Mouse (Mus musculus): ENCODE data around the gene Dnajc7. TPM values are rescaled to one million over a fixed set of nuclear protein-coding genes. Genes with fewer than 3 reads are reported as not detected.
A peak's percentile ranks its signal among the peaks of the same experiment; 100 is the strongest.
"Not testable (repeated sequence)": the region's sequence is repeated elsewhere in the genome, so short reads cannot be mapped to it uniquely, and the experiment has no call there.

Dnajc7 gene
- polyA plus RNA-seq, 1 experiment, result 89.7 TPM

GRCm38 (mm10) chr11:100545746-100546085 is 74.3 kb downstream of the Dnajc7 start:
- Histone ChIP-seq H3K4me3 (ENCODE audit: insufficient read depth, poor library complexity, severe bottlenecking) (peak overlapping the region; percentile 28), H3K36me3 (ENCODE audit: control insufficient read depth, insufficient read depth) (no peaks in the 10 kb centered on the region), H3K27me3 (ENCODE audit: control insufficient read depth, insufficient read depth, insufficient read length) (peaks cover 37% of the 10 kb centered on the region), H3K79me2 (ENCODE audit: control insufficient read depth, insufficient read depth) (no peaks in the 10 kb centered on the region), H3K79me3 (ENCODE audit: low read depth) (no peaks in the 10 kb centered on the region), H3ac (ENCODE audit: control insufficient read depth, insufficient read length, low read depth) (no peak overlapping the region)
- TF ChIP-seq FOSL1 (IDR thresholded peaks at IDR 0.05; ENCODE audit: insufficient read depth, low read length, poor library complexity, severe bottlenecking), result no peak
- no peak for TF ChIP-seq CTCF (IDR thresholded peaks at IDR 0.05; ENCODE audit: control insufficient read depth, insufficient read depth, insufficient read length)
- TF ChIP-seq USF1 (IDR thresholded peaks at IDR 0.05; ENCODE audit: low read depth), result no peak

GRCm38 (mm10) chr11:100544832-100545745 is 74.9 kb downstream of the Dnajc7 start, which contains the start of gene Ttc25:
TSS of gene Ttc25 (plus strand) at chr11:100545607.
- no peaks in the 10 kb centered on the region for H3K36me3 ChIP-seq (ENCODE audit: control insufficient read depth, insufficient read depth)
- H3K79me2 ChIP-seq (ENCODE audit: control insufficient read depth, insufficient read depth), result no peaks in the 10 kb centered on the region
- TF ChIP-seq MAX (IDR thresholded peaks at IDR 0.05) (peak; percentile 99), MYOG (IDR thresholded peaks at IDR 0.05; ENCODE audit: control insufficient read depth, extremely low read depth, insufficient read length) (no peak)

GRCm38 (mm10) chr11:100541577-100541976 is 78.4 kb downstream of the Dnajc7 start:
- H3K79me2 ChIP-seq (ENCODE audit: control insufficient read depth, insufficient read depth), result no peaks in the 10 kb centered on the region

More at GRCm38 (mm10) chr11:100544832-100545745, 74.9 kb downstream of the Dnajc7 start, which contains the start of gene Ttc25:
- H3K79me3 ChIP-seq (ENCODE audit: low read depth), result no peaks in the 10 kb centered on the region
- H3ac ChIP-seq (ENCODE audit: control insufficient read depth, insufficient read length, low read depth), result peak within 1 kb of the TSS; percentile 34
- H3K27me3 ChIP-seq (ENCODE audit: control insufficient read depth, insufficient read depth, insufficient read length), result peaks cover 31% of the 10 kb centered on the region
- H3K4me3 ChIP-seq (ENCODE audit: insufficient read depth, poor library complexity, severe bottlenecking), result peak within 1 kb of the TSS; percentile 28

GRCm38 (mm10) chr11:100540966-100541365 is 79.0 kb downstream of the Dnajc7 start:
- Histone ChIP-seq H3ac (ENCODE audit: control insufficient read depth, insufficient read length, low read depth) (no peak overlapping the region), H3K4me3 (ENCODE audit: insufficient read depth, poor library complexity, severe bottlenecking) (no peak overlapping the region)
- TF ChIP-seq CEBPB (IDR thresholded peaks at IDR 0.05; ENCODE audit: low read depth) (no peak), CTCF (IDR thresholded peaks at IDR 0.05; ENCODE audit: control insufficient read depth, insufficient read depth, insufficient read length) (no peak), MYOG (IDR thresholded peaks at IDR 0.05; ENCODE audit: control insufficient read depth, extremely low read depth, insufficient read length) (no peak), USF1 (IDR thresholded peaks at IDR 0.05; ENCODE audit: low read depth) (no peak), MYOD1 (IDR thresholded peaks at IDR 0.05; ENCODE audit: control insufficient read depth, insufficient read length, low read depth) (no peak), FOSL1 (IDR thresholded peaks at IDR 0.05; ENCODE audit: insufficient read depth, low read length, poor library complexity, severe bottlenecking) (no peak), MAX (IDR thresholded peaks at IDR 0.05) (no peak)

More at GRCm38 (mm10) chr11:100541577-100541976, 78.4 kb downstream of the Dnajc7 start:
- Histone ChIP-seq H3ac (ENCODE audit: control insufficient read depth, insufficient read length, low read depth) (no peak overlapping the region), H3K27me3 (ENCODE audit: control insufficient read depth, insufficient read depth, insufficient read length) (no peaks in the 10 kb centered on the region), H3K36me3 (ENCODE audit: control insufficient read depth, insufficient read depth) (no peaks in the 10 kb centered on the region), H3K4me3 (ENCODE audit: insufficient read depth, poor library complexity, severe bottlenecking) (no peak overlapping the region), H3K79me3 (ENCODE audit: low read depth) (no peaks in the 10 kb centered on the region)
- no peak for TF ChIP-seq MYOG (IDR thresholded peaks at IDR 0.05; ENCODE audit: control insufficient read depth, extremely low read depth, insufficient read length)
- TF ChIP-seq CTCF (IDR thresholded peaks at IDR 0.05; ENCODE audit: control insufficient read depth, insufficient read depth, insufficient read length), result no peak
- TF ChIP-seq USF1 (IDR thresholded peaks at IDR 0.05; ENCODE audit: low read depth), result no peak
- no peak for TF ChIP-seq MAX (IDR thresholded peaks at IDR 0.05)
- TF ChIP-seq CEBPB (IDR thresholded peaks at IDR 0.05; ENCODE audit: low read depth), result no peak
- TF ChIP-seq MYOD1 (IDR thresholded peaks at IDR 0.05; ENCODE audit: control insufficient read depth, insufficient read length, low read depth), result no peak
- no peak for TF ChIP-seq FOSL1 (IDR thresholded peaks at IDR 0.05; ENCODE audit: insufficient read depth, low read length, poor library complexity, severe bottlenecking)

GRCm38 (mm10) chr11:100536466-100536865 is 83.5 kb downstream of the Dnajc7 start:
- Histone ChIP-seq H3K4me3 (ENCODE audit: insufficient read depth, poor library complexity, severe bottlenecking) (no peak overlapping the region), H3K27me3 (ENCODE audit: control insufficient read depth, insufficient read depth, insufficient read length) (no peaks in the 10 kb centered on the region), H3K79me3 (ENCODE audit: low read depth) (no peaks in the 10 kb centered on the region), H3K36me3 (ENCODE audit: control insufficient read depth, insufficient read depth) (no peaks in the 10 kb centered on the region), H3K79me2 (ENCODE audit: control insufficient read depth, insufficient read depth) (no peaks in the 10 kb centered on the region), H3ac (ENCODE audit: control insufficient read depth, insufficient read length, low read depth) (no peak overlapping the region)
- TF ChIP-seq CEBPB (IDR thresholded peaks at IDR 0.05; ENCODE audit: low read depth), result no peak
- no peak for TF ChIP-seq MAX (IDR thresholded peaks at IDR 0.05)

More at GRCm38 (mm10) chr11:100540966-100541365, 79.0 kb downstream of the Dnajc7 start:
- no peaks in the 10 kb centered on the region for H3K36me3 ChIP-seq (ENCODE audit: control insufficient read depth, insufficient read depth)
- H3K27me3 ChIP-seq (ENCODE audit: control insufficient read depth, insufficient read depth, insufficient read length), result no peaks in the 10 kb centered on the region
- H3K79me3 ChIP-seq (ENCODE audit: low read depth), result no peaks in the 10 kb centered on the region
- H3K79me2 ChIP-seq (ENCODE audit: control insufficient read depth, insufficient read depth), result no peaks in the 10 kb centered on the region

- TF ChIP-seq MYOG (IDR thresholded peaks at IDR 0.05; ENCODE audit: control insufficient read depth, extremely low read depth, insufficient read length) (no peak), FOSL1 (IDR thresholded peaks at IDR 0.05; ENCODE audit: insufficient read depth, low read length, poor library complexity, severe bottlenecking) (no peak), CTCF (IDR thresholded peaks at IDR 0.05; ENCODE audit: control insufficient read depth, insufficient read depth, insufficient read length) (no peak)
- Histone ChIP-seq H3K79me3 (ENCODE audit: low read depth) (no peaks in the 10 kb centered on the region), H3K27me3 (ENCODE audit: control insufficient read depth, insufficient read depth, insufficient read length) (no peaks in the 10 kb centered on the region), H3ac (ENCODE audit: control insufficient read depth, insufficient read length, low read depth) (no peak overlapping the region), H3K79me2 (ENCODE audit: control insufficient read depth, insufficient read depth) (no peaks in the 10 kb centered on the region), H3K36me3 (ENCODE audit: control insufficient read depth, insufficient read depth) (no peaks in the 10 kb centered on the region), H3K4me3 (ENCODE audit: insufficient read depth, poor library complexity, severe bottlenecking) (no peak overlapping the region)
Measured at GRCm38 (mm10) chr11:100535996-100536395, 84.0 kb downstream of the Dnajc7 start.

- H3K79me2 ChIP-seq (ENCODE audit: control insufficient read depth, insufficient read depth); H3K27me3 ChIP-seq (ENCODE audit: control insufficient read depth, insufficient read depth, insufficient read length); H3K79me3 ChIP-seq (ENCODE audit: low read depth); H3ac ChIP-seq (ENCODE audit: control insufficient read depth, insufficient read length, low read depth); H3K4me3 ChIP-seq (ENCODE audit: insufficient read depth, poor library complexity, severe bottlenecking); H3K36me3 ChIP-seq (ENCODE audit: control insufficient read depth, insufficient read depth): not testable (repeated sequence)
Measured at GRCm38 (mm10) chr11:100534821-100535220, 85.1 kb downstream of the Dnajc7 start.

- H3K4me3 ChIP-seq (ENCODE audit: insufficient read depth, poor library complexity, severe bottlenecking); H3ac ChIP-seq (ENCODE audit: control insufficient read depth, insufficient read length, low read depth); H3K79me2 ChIP-seq (ENCODE audit: control insufficient read depth, insufficient read depth); H3K36me3 ChIP-seq (ENCODE audit: control insufficient read depth, insufficient read depth); H3K27me3 ChIP-seq (ENCODE audit: control insufficient read depth, insufficient read depth, insufficient read length); H3K79me3 ChIP-seq (ENCODE audit: low read depth): not testable (repeated sequence)
Measured at GRCm38 (mm10) chr11:100534411-100534810, 85.6 kb downstream of the Dnajc7 start.

Data from C2C12 (cell line).